Mouse (Mus musculus): ENCODE measurements at regions not wholly inside any gene's neighbourhood (a gene's known extent, or its start where the extent isn't known, plus 50 kb on each side); places are given as distances from the start of the nearest gene placed in this dataset.
A peak's percentile ranks its signal among the peaks of the same experiment; 100 is the strongest.

- DNase-seq (ENCODE audit: extremely low spot score in 1 of 2, low spot score in 1 of 2) = peak in 1 of 2 experiments; percentile 23
Observed at GRCm38 (mm10) chr7:95952395-95952794, 218.7 kb upstream of the Tenm4 start.

DNA sequence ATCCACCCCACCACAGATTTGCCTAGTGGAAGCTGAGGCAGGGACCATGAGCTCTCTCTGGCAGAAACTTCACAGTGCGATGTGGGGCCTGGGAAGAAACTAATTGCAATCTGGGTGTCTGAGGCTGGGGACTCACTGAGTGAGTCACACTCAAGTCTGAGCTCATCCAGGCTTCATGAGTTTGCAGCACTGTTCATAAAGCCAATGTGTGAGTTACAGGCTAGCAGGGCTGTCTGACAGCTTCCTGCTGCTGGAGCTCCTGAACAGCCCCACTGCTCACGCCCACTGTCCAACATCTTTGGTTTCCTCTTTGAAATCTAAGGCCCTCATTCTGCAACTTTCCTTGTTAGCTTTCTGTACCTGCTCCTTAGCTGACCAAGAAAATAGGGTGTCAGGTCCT, 216.5 kb upstream of the Tenm4 start:
- peak in 1 of 2 experiments; percentile 16 for DNase-seq (ENCODE audit: extremely low spot score in 1 of 2, low spot score in 1 of 2)

DNA sequence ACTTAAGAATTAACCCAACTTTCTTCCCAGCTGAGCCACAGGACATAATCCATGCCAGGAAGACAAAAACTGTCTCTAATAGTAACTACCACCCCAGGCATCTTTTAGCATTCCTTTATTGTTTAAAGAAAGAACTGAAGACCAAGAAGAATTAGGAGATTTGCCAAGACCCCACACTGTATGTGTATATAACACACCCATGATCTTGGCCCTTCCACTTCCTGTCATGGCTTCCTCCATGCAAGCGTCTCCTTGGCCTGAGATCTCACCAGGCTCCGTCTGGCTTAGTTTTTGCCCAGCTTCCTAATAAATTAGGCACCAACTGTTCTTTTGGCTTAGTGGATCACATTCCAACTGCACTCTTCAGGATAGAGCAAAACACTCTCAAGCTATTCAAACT, 215.9 kb upstream of the Tenm4 start:
- DNase-seq (ENCODE audit: extremely low spot score in 1 of 2, low spot score in 1 of 2) = no peak

GRCm38 (mm10) chr7:95959068-95959467, 212.0 kb upstream of the Tenm4 start:
- peak in 1 of 2 experiments; percentile 5 for DNase-seq (ENCODE audit: extremely low spot score in 1 of 2, low spot score in 1 of 2)

- no peak for DNase-seq (ENCODE audit: extremely low spot score in 1 of 2, low spot score in 1 of 2)
Observed at GRCm38 (mm10) chr7:95971863-95972262, 199.2 kb upstream of the Tenm4 start.

DNA sequence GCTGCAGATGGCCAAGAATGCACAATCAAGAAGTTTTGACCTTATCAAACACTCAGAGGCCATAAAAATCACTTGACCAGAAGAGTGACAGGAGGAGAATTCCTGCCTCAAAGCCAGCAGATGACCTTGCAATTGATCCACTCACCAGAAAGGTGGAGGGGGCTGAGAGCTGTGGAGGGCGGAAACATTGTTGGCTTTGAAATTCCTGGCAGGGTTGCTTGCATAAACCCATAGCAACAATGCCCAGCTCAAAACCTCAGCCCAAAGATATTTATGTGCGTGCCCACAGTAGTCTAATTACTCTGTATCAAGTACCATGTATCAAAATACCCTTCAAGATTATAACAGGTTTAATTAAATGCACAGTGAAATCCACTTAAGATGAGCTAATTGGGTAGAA, 197.0 kb upstream of the Tenm4 start:
- DNase-seq (ENCODE audit: extremely low spot score in 1 of 2, low spot score in 1 of 2) = no peak

- no peak for DNase-seq (ENCODE audit: extremely low spot score in 1 of 2, low spot score in 1 of 2)
Observed at GRCm38 (mm10) chr7:95991250-95992032, 179.6 kb upstream of the Tenm4 start.

DNA sequence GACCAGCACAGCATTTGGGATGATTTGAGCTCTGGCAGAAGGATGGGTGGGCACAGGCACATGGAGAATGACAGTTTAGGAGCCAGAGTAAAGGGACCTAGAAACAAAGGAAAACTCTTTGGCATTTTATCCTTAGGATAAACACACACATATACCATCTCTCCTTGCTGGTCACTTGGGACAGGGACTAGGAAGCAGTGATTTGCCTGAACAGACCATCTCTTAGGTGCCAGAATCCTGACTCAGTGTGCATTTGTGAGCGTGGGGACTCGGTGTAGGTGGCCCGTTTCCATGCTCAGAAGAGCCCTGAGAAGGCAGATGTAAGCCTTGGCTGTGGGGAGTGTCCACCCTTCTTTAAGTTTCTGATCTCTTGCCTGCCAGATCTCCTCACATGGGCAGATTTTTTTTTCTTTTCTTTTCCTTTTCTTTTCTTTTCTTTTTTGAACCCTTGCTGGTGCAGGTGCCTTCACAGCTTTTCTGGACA, 179.0 kb upstream of the Tenm4 start:
- peak in 1 of 2 experiments; percentile 12 for DNase-seq (ENCODE audit: extremely low spot score in 1 of 2, low spot score in 1 of 2)

GRCm38 (mm10) chr7:95992521-95992920, 178.5 kb upstream of the Tenm4 start:
- DNase-seq (ENCODE audit: extremely low spot score in 1 of 2, low spot score in 1 of 2) = no peak

DNA sequence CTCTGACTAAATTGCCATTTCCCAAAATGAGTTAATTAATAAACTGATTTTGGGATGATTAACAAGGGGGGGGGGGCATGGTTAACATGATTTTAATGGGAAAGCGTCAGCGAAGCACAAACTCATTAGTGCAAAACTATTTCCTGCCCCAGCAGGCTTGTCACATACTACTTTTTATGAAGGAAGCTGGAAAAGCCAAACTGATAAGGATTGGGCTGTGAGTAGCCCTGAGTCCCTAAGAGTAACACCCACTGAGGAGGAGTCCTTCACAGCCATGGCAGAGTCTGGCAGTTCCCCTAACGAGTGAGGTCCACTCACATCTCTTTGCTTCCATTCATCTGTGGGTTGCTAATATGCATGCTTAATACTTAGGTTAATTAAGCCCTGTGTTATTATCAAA, 173.9 kb upstream of the Tenm4 start:
- DNase-seq (ENCODE audit: extremely low spot score in 1 of 2, low spot score in 1 of 2) = no peak

DNA sequence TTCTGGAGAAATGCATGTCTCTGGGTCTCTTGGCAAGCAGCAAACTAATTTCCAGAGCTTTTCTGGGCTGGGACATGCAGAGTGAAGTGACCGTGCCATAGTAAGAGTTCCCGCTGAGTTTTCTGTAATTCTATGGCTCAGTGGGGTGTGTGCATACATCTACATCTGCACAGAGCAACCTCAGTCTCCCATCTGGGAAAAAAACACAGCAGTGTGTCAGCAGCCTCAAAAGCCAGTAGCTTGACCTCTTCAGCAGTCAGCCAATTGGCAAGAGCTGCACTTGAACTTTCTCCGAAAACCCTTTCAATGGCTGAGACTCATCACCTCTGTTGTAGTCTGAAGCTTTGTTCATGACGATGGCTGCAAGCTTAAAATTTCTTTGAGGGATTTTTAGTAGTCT, 171.9 kb upstream of the Tenm4 start:
- DNase-seq (ENCODE audit: extremely low spot score in 1 of 2, low spot score in 1 of 2) = no peak

GRCm38 (mm10) chr7:96002401-96002800, 168.6 kb upstream of the Tenm4 start:
- DNase-seq (ENCODE audit: extremely low spot score in 1 of 2, low spot score in 1 of 2) = no peak

- DNase-seq (ENCODE audit: extremely low spot score in 1 of 2, low spot score in 1 of 2) = no peak
Observed at GRCm38 (mm10) chr7:96006299-96006698, 164.7 kb upstream of the Tenm4 start.

DNA sequence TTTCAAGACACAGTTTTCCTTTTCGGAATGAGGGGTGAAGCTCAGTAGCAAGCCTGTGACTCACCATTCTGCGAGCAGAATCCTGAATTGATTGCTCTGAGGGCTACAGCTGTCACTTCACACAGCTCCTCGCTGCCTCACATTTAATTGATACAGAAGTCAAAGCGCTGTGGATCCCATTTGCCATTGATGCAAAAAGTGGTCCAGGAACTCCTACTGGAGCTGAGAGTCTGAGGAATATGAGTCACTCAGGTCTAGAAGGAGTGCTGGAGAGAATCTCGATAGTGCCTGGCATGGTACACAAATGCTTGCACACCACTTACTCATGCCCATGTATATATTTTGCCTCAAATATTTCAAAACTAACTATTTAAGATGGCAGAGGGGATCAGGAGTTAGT, 158.0 kb upstream of the Tenm4 start:
- peak; percentile 12 to 47 for DNase-seq (ENCODE audit: extremely low spot score in 1 of 2, low spot score in 1 of 2)

DNA sequence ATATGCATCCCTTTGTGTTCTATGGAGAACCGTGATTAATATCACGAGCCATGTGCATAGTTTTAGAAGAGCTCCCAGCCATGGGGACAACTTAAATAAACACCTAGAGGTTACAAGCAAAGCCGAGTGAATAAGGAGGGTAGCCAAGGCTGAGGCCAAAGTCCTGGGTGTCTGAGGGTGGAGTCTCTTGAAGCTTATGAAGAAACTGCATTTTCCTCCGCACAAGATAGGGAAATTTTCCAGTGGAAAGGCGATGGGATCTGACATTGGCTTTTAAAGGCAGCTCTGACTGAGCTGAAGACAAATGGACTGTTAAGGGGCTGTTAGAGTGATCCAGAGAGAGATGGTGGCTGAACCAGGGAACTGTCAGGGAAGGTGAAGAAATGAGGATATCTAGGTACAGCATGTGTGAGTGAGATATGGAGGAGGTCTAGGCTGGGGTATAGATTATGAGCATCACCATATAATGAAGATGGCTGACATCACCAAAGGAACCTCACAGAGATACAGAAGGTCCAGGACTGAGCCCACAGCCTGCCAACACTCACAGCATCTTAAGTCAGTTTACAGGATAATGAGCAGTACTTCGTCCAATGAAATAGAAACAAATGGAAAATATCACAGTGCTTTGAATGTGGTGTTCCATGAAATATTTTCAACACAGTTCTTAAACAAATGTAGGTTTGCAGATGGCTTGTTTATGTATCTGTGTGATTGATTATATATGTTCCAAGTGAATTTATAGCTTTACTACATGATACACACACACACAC, 153.7 kb upstream of the Tenm4 start:
- no peak for DNase-seq (ENCODE audit: extremely low spot score in 1 of 2, low spot score in 1 of 2)

- no peak for DNase-seq (ENCODE audit: extremely low spot score in 1 of 2, low spot score in 1 of 2)
Observed at GRCm38 (mm10) chr7:96024048-96024447, 147.0 kb upstream of the Tenm4 start.

DNA sequence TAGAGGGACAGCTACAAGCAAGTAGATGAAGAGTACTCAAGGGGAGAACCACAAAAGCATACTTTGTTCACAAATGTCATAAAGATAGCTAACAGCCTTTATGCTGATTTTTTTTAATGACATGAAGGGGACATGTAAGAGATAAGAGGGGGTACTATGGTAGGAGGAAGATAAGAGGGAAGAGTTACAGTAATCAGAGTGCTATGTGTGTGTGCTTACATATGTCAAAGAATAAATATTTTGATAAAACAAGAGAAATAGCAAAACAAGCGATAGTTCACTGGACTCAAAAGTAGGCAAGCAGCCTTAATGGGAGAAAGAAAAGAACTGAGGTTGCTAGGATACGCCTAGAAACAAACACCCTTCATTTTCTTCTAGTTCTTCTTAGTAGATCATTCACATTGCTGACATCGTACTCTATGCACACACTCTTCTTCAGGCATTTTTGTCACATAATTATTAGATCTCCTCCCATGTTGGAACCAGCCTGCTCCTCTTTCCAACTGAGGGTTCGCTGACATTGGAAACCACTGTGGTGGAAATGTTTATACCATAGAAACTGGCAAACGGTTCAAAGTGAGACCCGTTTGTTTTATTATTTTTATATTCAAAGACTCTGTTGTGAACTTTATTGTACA, 144.1 kb upstream of the Tenm4 start:
- DNase-seq (ENCODE audit: extremely low spot score in 1 of 2, low spot score in 1 of 2) = no peak

DNA sequence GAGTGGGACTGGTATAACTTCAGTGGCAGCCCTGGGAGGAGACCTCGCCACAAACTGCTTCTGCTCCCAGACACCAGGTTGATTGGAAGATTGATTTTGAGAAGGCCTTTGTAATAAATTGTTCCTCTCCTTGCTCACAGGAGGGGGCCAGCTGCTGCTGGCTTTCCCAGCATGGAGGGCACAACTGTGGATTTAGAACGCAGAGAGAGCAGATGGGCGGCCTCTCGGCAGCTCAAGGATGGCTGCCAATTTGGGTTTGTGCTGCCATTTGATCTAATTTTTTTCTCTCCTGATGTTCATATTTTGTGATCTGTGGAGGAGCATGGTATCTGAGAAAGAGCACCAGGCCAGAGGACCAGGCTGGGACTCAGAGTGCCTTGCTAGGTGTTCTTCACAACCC, 137.4 kb upstream of the Tenm4 start:
- DNase-seq (ENCODE audit: extremely low spot score in 1 of 2, low spot score in 1 of 2) = no peak

GRCm38 (mm10) chr7:96035456-96035855, 135.6 kb upstream of the Tenm4 start:
- DNase-seq (ENCODE audit: extremely low spot score in 1 of 2, low spot score in 1 of 2) = no peak

DNA sequence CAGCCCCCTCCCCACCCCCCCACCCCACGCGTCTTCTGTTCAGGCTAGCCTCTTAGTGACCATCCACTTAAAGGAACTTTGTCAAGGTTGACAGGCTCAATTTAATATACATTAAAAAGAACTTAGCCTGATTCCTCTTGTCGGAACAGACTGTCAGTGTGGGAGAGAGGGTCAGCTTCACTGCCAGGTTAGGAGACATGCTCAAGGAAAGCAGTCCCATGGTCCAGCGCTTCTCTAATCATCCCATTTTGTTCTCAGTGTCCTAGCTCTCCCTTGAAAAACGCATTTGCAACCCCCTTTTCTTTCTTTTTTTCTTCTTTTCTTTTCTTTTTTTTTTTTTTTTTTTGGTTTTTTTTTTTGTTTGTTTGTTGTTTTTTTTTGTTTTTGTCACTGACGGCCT, 131.4 kb upstream of the Tenm4 start:
- no peak for DNase-seq (ENCODE audit: extremely low spot score in 1 of 2, low spot score in 1 of 2)

- DNase-seq (ENCODE audit: extremely low spot score in 1 of 2, low spot score in 1 of 2) = no peak
Observed at GRCm38 (mm10) chr7:96041806-96042205, 129.2 kb upstream of the Tenm4 start.
